Mouse (Mus musculus): ENCODE measurements around the gene Eno4.
"Not testable (repeated sequence)": the region's sequence is repeated elsewhere in the genome, so short reads cannot be mapped to it uniquely, and the experiment has no call there.

Gene Eno4

GRCm38 (mm10) chr19:58942841-58943828 lies at the start of gene Eno4, which contains the start of gene Hspa12a:
Eno4 (plus strand) TSS chr19:58943425.
Hspa12a (minus strand) TSS chr19:58943654.
- peak; percentile 87 for DNase-seq

- no peak for DNase-seq
These were observed 47.0 kb upstream of the Eno4 start for GRCm38 (mm10) chr19:58896216-58896615.

GRCm38 (mm10) chr19:58900471-58900870 lies 42.8 kb upstream of the Eno4 start:
- not testable (repeated sequence) for DNase-seq

- no peak for DNase-seq
These were observed 39.9 kb upstream of the Eno4 start for GRCm38 (mm10) chr19:58903079-58903898.

- DNase-seq = peak; percentile 75
These were observed 39.3 kb upstream of the Eno4 start for GRCm38 (mm10) chr19:58903899-58904327.

GRCm38 (mm10) chr19:58906685-58907084 lies 36.5 kb upstream of the Eno4 start:
- DNase-seq = no peak

GRCm38 (mm10) chr19:58908018-58908417 lies 35.2 kb upstream of the Eno4 start:
- no peak for DNase-seq

GRCm38 (mm10) chr19:58910941-58911368 lies 32.3 kb upstream of the Eno4 start:
- peak; percentile 32 for DNase-seq

GRCm38 (mm10) chr19:58911386-58911785 lies 31.8 kb upstream of the Eno4 start:
- peak; percentile 64 for DNase-seq

- no peak for DNase-seq
These were observed 29.9 kb upstream of the Eno4 start for GRCm38 (mm10) chr19:58913301-58913700.

- no peak for DNase-seq
These were observed 24.6 kb upstream of the Eno4 start for GRCm38 (mm10) chr19:58918597-58918996.

- DNase-seq = no peak
These were observed 24.1 kb upstream of the Eno4 start for GRCm38 (mm10) chr19:58919148-58919547.

- no peak for DNase-seq
These were observed 12.0 kb upstream of the Eno4 start for GRCm38 (mm10) chr19:58931081-58931800.

GRCm38 (mm10) chr19:58933062-58933461 lies 10.2 kb upstream of the Eno4 start:
- no peak for DNase-seq

GRCm38 (mm10) chr19:58945959-58946358 lies 2.7 kb downstream of the Eno4 start:
- no peak for DNase-seq

GRCm38 (mm10) chr19:58951521-58951920 lies 8.3 kb downstream of the Eno4 start:
- DNase-seq = no peak

- no peak for DNase-seq
These were observed 9.0 kb downstream of the Eno4 start for GRCm38 (mm10) chr19:58952236-58952635.

- DNase-seq = no peak
These were observed 11.6 kb downstream of the Eno4 start for GRCm38 (mm10) chr19:58954779-58955178.

GRCm38 (mm10) chr19:58963011-58963410 lies 19.8 kb downstream of the Eno4 start:
- DNase-seq = no peak

- no peak for DNase-seq
These were observed 25.7 kb downstream of the Eno4 start for GRCm38 (mm10) chr19:58968731-58969506.

GRCm38 (mm10) chr19:58970826-58971225 lies 27.6 kb downstream of the Eno4 start:
- no peak for DNase-seq

- DNase-seq = no peak
These were observed 30.9 kb downstream of the Eno4 start for GRCm38 (mm10) chr19:58974126-58974525.
